Mouse (Mus musculus) heart, postnatal 0 days (tissue): Measurements from ENCODE around the gene Irgm2.

Source experiments
- CTCF ChIP-seq: IDR thresholded peaks from 2 replicates; pipeline ENCODE4 v1.5.1; 2016; ENCODE audit warnings: antibody characterized with exemption, control low read depth, low read depth
- EP300 ChIP-seq: IDR thresholded peaks from 2 replicates; pipeline ENCODE4 v1.6.1; 2016; ENCODE audit warnings: antibody characterized with exemption, low read depth

GRCm38 (mm10) chr11:58201052-58201451 is 1.6 kb downstream of the Irgm2 start:
- TF ChIP-seq CTCF = no peak
- no peak for TF ChIP-seq EP300
